Mouse (Mus musculus): ENCODE measurements around the gene Txlnb. TPM values are rescaled to one million over a fixed set of nuclear protein-coding genes. Genes with fewer than 3 reads are reported as not detected.

The Txlnb gene
- 0.61 and 0.62 TPM in 2 replicates for polyA plus RNA-seq (2012; rRNA removed)

GRCm38 (mm10) chr10:17795767-17796631, at the start of gene Txlnb:
Txlnb (plus strand) TSS chr10:17796226.
- Histone ChIP-seq H3K4me3 (replicated peaks; ENCODE audit: insufficient read depth, low read depth, low read length) (no peak within 1 kb of the TSS), H3K4me1 (ENCODE audit: control insufficient read depth, insufficient read depth, low read length) (peaks cover 5% of the 10 kb centered on the region), H3K27ac (ENCODE audit: insufficient read depth, low read length) (peak within 1 kb of the TSS; percentile 33; the same call in 1 of the 2 replicates), H3K27me3 (ENCODE audit: control insufficient read depth, insufficient read depth, low read length) (no peaks in the 10 kb centered on the region)
- WGBS = 19% methylated on average over 13 of the region's 13 CpGs
- DNase-seq = no peak
- TF ChIP-seq CTCF (IDR thresholded peaks at IDR 0.05; ENCODE audit: borderline replicate concordance, insufficient read depth, low read depth, low read length) = no peak

GRCm38 (mm10) chr10:17752478-17752877, 43.5 kb upstream of the Txlnb start:
- Histone ChIP-seq H3K27ac (ENCODE audit: insufficient read depth, low read length) (no peak overlapping the region), H3K4me1 (ENCODE audit: control insufficient read depth, insufficient read depth, low read length) (no peaks in the 10 kb centered on the region), H3K27me3 (ENCODE audit: control insufficient read depth, insufficient read depth, low read length) (no peaks in the 10 kb centered on the region), H3K4me3 (replicated peaks; ENCODE audit: insufficient read depth, low read depth, low read length) (no peak overlapping the region)
- no peak for DNase-seq
- WGBS = 53% methylated on average over 5 of the region's 5 CpGs
- TF ChIP-seq POLR2A (IDR thresholded peaks at IDR 0.05; ENCODE audit: borderline replicate concordance, insufficient read depth, low read length) = no peak
- no peak for TF ChIP-seq CTCF (IDR thresholded peaks at IDR 0.05; ENCODE audit: borderline replicate concordance, insufficient read depth, low read depth, low read length)

GRCm38 (mm10) chr10:17759772-17760171, 36.3 kb upstream of the Txlnb start:
- WGBS = 86% methylated on average over 3 of the region's 3 CpGs
- Histone ChIP-seq H3K27me3 (ENCODE audit: control insufficient read depth, insufficient read depth, low read length) (no peaks in the 10 kb centered on the region), H3K27ac (ENCODE audit: insufficient read depth, low read length) (no peak overlapping the region), H3K4me1 (ENCODE audit: control insufficient read depth, insufficient read depth, low read length) (no peaks in the 10 kb centered on the region), H3K4me3 (replicated peaks; ENCODE audit: insufficient read depth, low read depth, low read length) (no peak overlapping the region)
- no peak for DNase-seq
- TF ChIP-seq POLR2A (IDR thresholded peaks at IDR 0.05; ENCODE audit: borderline replicate concordance, insufficient read depth, low read length) (no peak), CTCF (IDR thresholded peaks at IDR 0.05; ENCODE audit: borderline replicate concordance, insufficient read depth, low read depth, low read length) (no peak)

GRCm38 (mm10) chr10:17760750-17761613, 35.0 kb upstream of the Txlnb start:
- no peak overlapping the region for H3K4me3 ChIP-seq (replicated peaks; ENCODE audit: insufficient read depth, low read depth, low read length)
- H3K4me1 ChIP-seq (ENCODE audit: control insufficient read depth, insufficient read depth, low read length) = no peaks in the 10 kb centered on the region
- no peak overlapping the region for H3K27ac ChIP-seq (ENCODE audit: insufficient read depth, low read length)
- TF ChIP-seq POLR2A (IDR thresholded peaks at IDR 0.05; ENCODE audit: borderline replicate concordance, insufficient read depth, low read length) (no peak), CTCF (IDR thresholded peaks at IDR 0.05; ENCODE audit: borderline replicate concordance, insufficient read depth, low read depth, low read length) (no peak)
- 76% methylated on average over 9 of the region's 9 CpGs for WGBS
- no peak for DNase-seq
- no peaks in the 10 kb centered on the region for H3K27me3 ChIP-seq (ENCODE audit: control insufficient read depth, insufficient read depth, low read length)

- TF ChIP-seq POLR2A (IDR thresholded peaks at IDR 0.05; ENCODE audit: borderline replicate concordance, insufficient read depth, low read length) = no peak
- no peak for TF ChIP-seq CTCF (IDR thresholded peaks at IDR 0.05; ENCODE audit: borderline replicate concordance, insufficient read depth, low read depth, low read length)
- no peak overlapping the region for H3K27ac ChIP-seq (ENCODE audit: insufficient read depth, low read length)
- no peak for DNase-seq
- no peaks in the 10 kb centered on the region for H3K4me1 ChIP-seq (ENCODE audit: control insufficient read depth, insufficient read depth, low read length)
- H3K4me3 ChIP-seq (replicated peaks; ENCODE audit: insufficient read depth, low read depth, low read length) = no peak overlapping the region
- H3K27me3 ChIP-seq (ENCODE audit: control insufficient read depth, insufficient read depth, low read length) = no peaks in the 10 kb centered on the region
- WGBS = 96% methylated on average over 1 of the region's 1 CpGs
These were observed 34.4 kb upstream of the Txlnb start for GRCm38 (mm10) chr10:17761652-17762051.

- Histone ChIP-seq H3K4me3 (replicated peaks; ENCODE audit: insufficient read depth, low read depth, low read length) (no peak overlapping the region), H3K4me1 (ENCODE audit: control insufficient read depth, insufficient read depth, low read length) (no peaks in the 10 kb centered on the region), H3K27ac (ENCODE audit: insufficient read depth, low read length) (no peak overlapping the region), H3K27me3 (ENCODE audit: control insufficient read depth, insufficient read depth, low read length) (no peaks in the 10 kb centered on the region)
- TF ChIP-seq CTCF (IDR thresholded peaks at IDR 0.05; ENCODE audit: borderline replicate concordance, insufficient read depth, low read depth, low read length) = no peak
- no peak for TF ChIP-seq POLR2A (IDR thresholded peaks at IDR 0.05; ENCODE audit: borderline replicate concordance, insufficient read depth, low read length)
- 87% methylated on average over 8 of the region's 8 CpGs for WGBS
- no peak for DNase-seq
These were observed 33.1 kb upstream of the Txlnb start for GRCm38 (mm10) chr10:17762946-17763345.

GRCm38 (mm10) chr10:17769856-17770255, 26.2 kb upstream of the Txlnb start:
- no peak overlapping the region for H3K4me3 ChIP-seq (replicated peaks; ENCODE audit: insufficient read depth, low read depth, low read length)
- H3K27me3 ChIP-seq (ENCODE audit: control insufficient read depth, insufficient read depth, low read length) = no peaks in the 10 kb centered on the region
- no peak overlapping the region for H3K27ac ChIP-seq (ENCODE audit: insufficient read depth, low read length)
- TF ChIP-seq CTCF (IDR thresholded peaks at IDR 0.05; ENCODE audit: borderline replicate concordance, insufficient read depth, low read depth, low read length) (no peak), POLR2A (IDR thresholded peaks at IDR 0.05; ENCODE audit: borderline replicate concordance, insufficient read depth, low read length) (no peak)
- no peak for DNase-seq
- 66% methylated on average over 5 of the region's 5 CpGs for WGBS
- no peaks in the 10 kb centered on the region for H3K4me1 ChIP-seq (ENCODE audit: control insufficient read depth, insufficient read depth, low read length)

All from cerebellum, adult 2 months (tissue).